ENCODE assay signal across 26 mouse cellular contexts in the genomic region with DNA sequence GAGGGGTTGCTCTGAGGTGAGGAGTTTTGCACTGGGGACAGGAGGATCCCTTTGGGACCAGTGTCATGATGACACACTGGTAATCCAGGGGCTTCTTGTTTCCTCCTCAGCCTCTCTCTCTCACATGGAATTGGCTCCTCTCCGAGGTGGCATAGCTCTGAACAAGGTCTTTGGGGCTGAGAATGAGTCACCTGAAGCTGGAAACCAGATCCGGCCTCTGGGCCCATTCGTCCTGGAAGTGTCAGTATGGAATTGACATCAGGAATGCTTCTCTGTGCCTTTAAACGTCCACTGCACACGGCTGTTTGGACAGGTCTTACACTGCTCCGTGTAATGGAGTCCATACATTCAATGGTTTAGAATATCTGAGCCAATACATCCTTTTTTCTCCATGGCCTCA. TPM values are rescaled to one million over a fixed set of nuclear protein-coding genes. Genes with fewer than 3 reads are reported as not detected.
DNase-seq lines count a peak whose midpoint lies in the region; ATAC-seq and TF ChIP-seq lines count a peak whose summit lies in the region.
"Had no signal": no experiment of that assay in that cellular context is flagged by ENCODE, and none has a peak within 500 bp of the region (broad histone marks: within the 10 kb centered on the region; RNA-seq: fewer than 3 reads in every experiment).

No protein-coding gene starts in this region.

- intact Hi-C loops in gastrocnemius, postnatal 14 days (cut with DNase I; ENCODE audit: low total_unique reads), result loop anchor here (10.0 kb wide), 1 partner anchor 668 kb away; no protein-coding TSS in a partner anchor

- H3K4me3 ChIP-seq in stomach, embryonic 16.5 days (replicated peaks; ENCODE audit: low read length), result no peak overlapping the region
- H3K4me3 ChIP-seq in stomach, postnatal 0 days (ENCODE audit: low read depth, low read length), result no peak overlapping the region
- no peak overlapping the region for H3K4me3 ChIP-seq in C2C12 (ENCODE audit: insufficient read depth, poor library complexity, severe bottlenecking)
- no peak overlapping the region for H3K4me3 ChIP-seq in forebrain, embryonic 11.5 days (ENCODE audit: low read depth, low read length)
- H3K4me3 ChIP-seq: embryonic facial prominence, embryonic 13.5 days; embryonic facial prominence, embryonic 15.5 days; erythroblast, embryonic 14.5 days; forebrain, embryonic 10.5 days; forebrain, embryonic 13.5 days; forebrain, embryonic 15.5 days had no signal

- TF ChIP-seq EP300 in stomach, postnatal 0 days (optimal IDR thresholded peaks at IDR 0.05), result no peak

- H3K27me3 ChIP-seq in stomach, embryonic 16.5 days (ENCODE audit: control insufficient read depth, insufficient read depth, low read length), result no peaks in the 10 kb centered on the region
- no peaks in the 10 kb centered on the region for H3K27me3 ChIP-seq in stomach, postnatal 0 days (ENCODE audit: control insufficient read depth, insufficient read depth, low read length)
- H3K27me3 ChIP-seq in C2C12 (ENCODE audit: control insufficient read depth, insufficient read depth, insufficient read length), result no peaks in the 10 kb centered on the region
- no peaks in the 10 kb centered on the region for H3K27me3 ChIP-seq in Patski
- no peaks in the 10 kb centered on the region for H3K27me3 ChIP-seq in forebrain, embryonic 11.5 days (ENCODE audit: control insufficient read depth, insufficient read depth, low read length)
- H3K27me3 ChIP-seq: forebrain, embryonic 13.5 days; forebrain, embryonic 15.5 days had no signal

- H3K79me3 ChIP-seq in C2C12 (ENCODE audit: low read depth), result no peaks in the 10 kb centered on the region

- H3K4me2 ChIP-seq in stomach, embryonic 16.5 days (ENCODE audit: low read depth, low read length), result no peak overlapping the region
- H3K4me2 ChIP-seq in stomach, postnatal 0 days (replicated peaks; ENCODE audit: low read depth), result no peak overlapping the region
- H3K4me2 ChIP-seq in forebrain, embryonic 11.5 days (ENCODE audit: low read depth, low read length, severe bottlenecking), result no peak overlapping the region
- H3K4me2 ChIP-seq: embryonic facial prominence, embryonic 13.5 days; embryonic facial prominence, embryonic 15.5 days; forebrain, embryonic 13.5 days; forebrain, embryonic 15.5 days had no signal

- DNase-seq in adrenal gland, postnatal 14 days, result peak; percentile 42
- DNase-seq in adrenal gland, adult (ENCODE audit: inconsistent age in 2 of 2, low spot score in 1 of 2), result no peak
- no peak for DNase-seq in stomach, postnatal 0 days (ENCODE audit: low spot score)
- DNase-seq in Patski (ENCODE audit: low read depth, low spot score), result no peak
- no peak for DNase-seq in forebrain, embryonic 11.5 days (ENCODE audit: low spot score)
- no peak for DNase-seq in gastrocnemius, postnatal 14 days
- DNase-seq: adrenal gland, postnatal 25 days; B cell, adult 2 months; cerebellum, adult 11 months; cerebellum, adult 18-20 months; cerebellum, adult 8-10 months; cerebellum, adult 9-11 months; cerebellum, postnatal 14 days; cerebellum, postnatal 36 days; embryo, embryonic 11 days; forebrain, postnatal 0 days had no signal

- WGBS in stomach, embryonic 16.5 days, result 35% methylated on average over 6 of the region's 6 CpGs
- WGBS in stomach, postnatal 0 days, result 29% methylated on average over 6 of the region's 6 CpGs
- WGBS in forebrain, embryonic 11.5 days, result 81% methylated on average over 6 of the region's 6 CpGs

- no peaks in the 10 kb centered on the region for H3K9me3 ChIP-seq in stomach, embryonic 16.5 days (replicated peaks; ENCODE audit: control insufficient read depth, low read length)
- H3K9me3 ChIP-seq in stomach, postnatal 0 days (ENCODE audit: control insufficient read depth, low read length), result no peaks in the 10 kb centered on the region
- no peaks in the 10 kb centered on the region for H3K9me3 ChIP-seq in forebrain, embryonic 11.5 days (ENCODE audit: control insufficient read depth, low read length)
- H3K9me3 ChIP-seq: embryonic facial prominence, embryonic 13.5 days; embryonic facial prominence, embryonic 15.5 days; forebrain, embryonic 10.5 days; forebrain, embryonic 13.5 days; forebrain, embryonic 15.5 days had no signal

- POLR2A ChIA-PET in Patski (lab: Charles Lee), result no interaction called here

- TF ChIP-seq CTCF in stomach, postnatal 0 days (IDR thresholded peaks at IDR 0.05; ENCODE audit: low read depth), result no peak
- TF ChIP-seq CTCF in C2C12 (IDR thresholded peaks at IDR 0.05; ENCODE audit: control insufficient read depth, insufficient read depth, insufficient read length) (no peak), Patski (IDR thresholded peaks at IDR 0.05) (no peak)

- 0 out of 2 replicates have a peak, but pooled peaks have one; percentile 16 for ATAC-seq in stomach, embryonic 16.5 days (ENCODE audit: insufficient read depth, low FRiP score)
- no peak for ATAC-seq in stomach, postnatal 0 days (ENCODE audit: low FRiP score, low TSS enrichment)
- peak; percentile 62 for ATAC-seq in Patski
- ATAC-seq in forebrain, embryonic 11.5 days (replicated peaks; ENCODE audit: low FRiP score), result no peak
- ATAC-seq: forebrain, embryonic 13.5 days; forebrain, embryonic 15.5 days; forebrain, postnatal 0 days had no signal

- no peak overlapping the region for H3ac ChIP-seq in C2C12 (ENCODE audit: control insufficient read depth, insufficient read length, low read depth)

- H3K27ac ChIP-seq in stomach, embryonic 16.5 days (ENCODE audit: low read length), result no peak overlapping the region
- no peak overlapping the region for H3K27ac ChIP-seq in stomach, postnatal 0 days (replicated peaks)
- no peak overlapping the region for H3K27ac ChIP-seq in forebrain, embryonic 11.5 days (ENCODE audit: low read depth, low read length)
- H3K27ac ChIP-seq: embryonic facial prominence, embryonic 13.5 days; embryonic facial prominence, embryonic 15.5 days; forebrain, embryonic 10.5 days; forebrain, embryonic 13.5 days; forebrain, embryonic 15.5 days had no signal

- no peaks in the 10 kb centered on the region for H3K36me3 ChIP-seq in stomach, embryonic 16.5 days (ENCODE audit: control insufficient read depth, insufficient read depth, low read length)
- H3K36me3 ChIP-seq in stomach, postnatal 0 days (ENCODE audit: control insufficient read depth, insufficient read depth, low read length), result no peaks in the 10 kb centered on the region
- H3K36me3 ChIP-seq in C2C12 (ENCODE audit: control insufficient read depth, insufficient read depth), result no peaks in the 10 kb centered on the region
- H3K36me3 ChIP-seq in forebrain, embryonic 11.5 days (ENCODE audit: control insufficient read depth, insufficient read depth, low read length), result no peaks in the 10 kb centered on the region
- H3K36me3 ChIP-seq: embryonic facial prominence, embryonic 13.5 days; embryonic facial prominence, embryonic 15.5 days; forebrain, embryonic 10.5 days; forebrain, embryonic 15.5 days had no signal

- CTCF ChIA-PET in Patski (lab: Charles Lee), result interaction anchor here (2.2 kb wide), 1 partner anchor 283 kb away, joined by 9 read pairs; no protein-coding TSS in a partner anchor

- peaks cover 11% of the 10 kb centered on the region for H3K4me1 ChIP-seq in stomach, embryonic 16.5 days (ENCODE audit: control insufficient read depth, insufficient read depth, low read length)
- H3K4me1 ChIP-seq in stomach, postnatal 0 days (replicated peaks; ENCODE audit: control insufficient read depth, insufficient read depth), result no peaks in the 10 kb centered on the region
- no peaks in the 10 kb centered on the region for H3K4me1 ChIP-seq in forebrain, embryonic 11.5 days (replicated peaks; ENCODE audit: control insufficient read depth, insufficient read depth, low read length)
- H3K4me1 ChIP-seq: forebrain, embryonic 13.5 days; forebrain, embryonic 15.5 days had no signal

- H3K9ac ChIP-seq in stomach, embryonic 16.5 days (ENCODE audit: low read length), result no peak overlapping the region
- no peak overlapping the region for H3K9ac ChIP-seq in stomach, postnatal 0 days (ENCODE audit: low read length)
- no peak overlapping the region for H3K9ac ChIP-seq in forebrain, embryonic 11.5 days (ENCODE audit: low read length)
- H3K9ac ChIP-seq: embryonic facial prominence, embryonic 13.5 days; embryonic facial prominence, embryonic 15.5 days; forebrain, embryonic 13.5 days; forebrain, embryonic 15.5 days; forebrain, postnatal 0 days had no signal

- in situ Hi-C loops in Patski (cut with MboI; ENCODE audit: low pct_unique_long_range_greater_than_20kb), result loop anchor here (5.0 kb wide), 1 partner anchor 665 kb away; no protein-coding TSS in a partner anchor

- no peaks in the 10 kb centered on the region for H3K79me2 ChIP-seq in C2C12 (ENCODE audit: control insufficient read depth, insufficient read depth)

TF ChIP-seq in C2C12, 6 proteins besides CTCF, POLR2A, EP300 and RAD21:
- TF ChIP-seq MAX (IDR thresholded peaks at IDR 0.05), result no peak
- TF ChIP-seq FOSL1 (IDR thresholded peaks at IDR 0.05; ENCODE audit: insufficient read depth, low read length, poor library complexity, severe bottlenecking), result peak; percentile 5
- TF ChIP-seq MYOD1 (IDR thresholded peaks at IDR 0.05; ENCODE audit: control insufficient read depth, insufficient read length, low read depth), result peak; percentile 9

RNA-seq across cellular contexts. Expression of a gene that starts 33.0 kb away (rescaled TPM):
- 1.4 and 2.0 TPM in 2 replicates for total RNA-seq in adrenal gland, postnatal 14 days (2021)
- 2.9 and 3.3 TPM in 2 replicates for polyA plus RNA-seq in stomach, embryonic 16.5 days (2015; fragmentation: Nextera tagmentation; extraction: Ambion mirVana)
- 1.6 and 1.8 TPM in 2 replicates for polyA plus RNA-seq in stomach, postnatal 0 days (2015; fragmentation: Nextera tagmentation; extraction: Ambion mirVana)
- polyA plus RNA-seq in C2C12 (2012; fragmentation: generic; extraction: Trizol) (1.6 TPM), Patski (2021) (22.1 TPM)
- 0.37 and 0.73 TPM in 2 replicates for polyA plus RNA-seq in forebrain, embryonic 11.5 days (2014; fragmentation: Nextera tagmentation; extraction: Ambion mirVana)
- total RNA-seq in gastrocnemius, postnatal 14 days (2021), result 1 to 10 TPM; 2.2 to 3.6 TPM
- total RNA-seq: common myeloid progenitor, adult 5-6 weeks; MEL had no signal
- polyA plus RNA-seq: erythroblast, embryonic 14.5 days had no signal

RNA-seq across cellular contexts. Expression of a gene that starts 42.2 kb away (rescaled TPM):
- 33.3 and 35.1 TPM in 2 replicates for total RNA-seq in adrenal gland, postnatal 14 days (2021)
- 137 and 139 TPM in 2 replicates for polyA plus RNA-seq in stomach, embryonic 16.5 days (2015; fragmentation: Nextera tagmentation; extraction: Ambion mirVana)
- 58.6 and 59.2 TPM in 2 replicates for polyA plus RNA-seq in stomach, postnatal 0 days (2015; fragmentation: Nextera tagmentation; extraction: Ambion mirVana)
- polyA plus RNA-seq in C2C12 (2012; fragmentation: generic; extraction: Trizol) (69.7 TPM), Patski (2021) (0.08 TPM)
- 8.2 and 10.3 TPM in 2 replicates for polyA plus RNA-seq in forebrain, embryonic 11.5 days (2014; fragmentation: Nextera tagmentation; extraction: Ambion mirVana)
- 10 to 100 TPM; 59.7 to 74.4 TPM for total RNA-seq in gastrocnemius, postnatal 14 days (2021)
- total RNA-seq: common myeloid progenitor, adult 5-6 weeks; MEL had no signal

Comparison
In these comparisons a context has a peak if more than half of its experiments do, and no peak if none do; other contexts are left out.
1. ATAC-seq: peak in stomach, embryonic 16.5 days (single experiment) and Patski (single experiment); none in stomach, postnatal 0 days (single experiment) and forebrain, embryonic 11.5 days (single experiment).